Mouse (Mus musculus) brown adipose tissue, adult 24 weeks (tissue): ENCODE results near the gene Caap1. TPM values are rescaled to one million over a fixed set of nuclear protein-coding genes. Genes with fewer than 3 reads are reported as not detected.

ENCODE experiments used
- H3K27ac ChIP-seq: fragments of 200-500 bp; replicated peaks from 2 replicates; pipeline ENCODE4 v1.5.1; 2012; ENCODE audit warnings: low read depth, mild to moderate bottlenecking, low read length
- H3K4me1 ChIP-seq: fragments of 200-500 bp; 2 replicates; pipeline ENCODE4 v1.6.1; 2012; ENCODE audit warnings: low read length, mixed read lengths; ENCODE audit not compliant: control insufficient read depth, insufficient read depth, insufficient read length
- H3K4me3 ChIP-seq: fragments of 200-500 bp; 2 replicates; pipeline ENCODE4 v1.5.1; 2012; ENCODE audit warnings: low read depth, mild to moderate bottlenecking, low read length, moderate library complexity; ENCODE audit not compliant: insufficient read depth
- polyA plus RNA-seq: library from polyadenylated mRNA; stranded (reverse); fragments of >200 nt; gene quantifications from 2 replicates; pipeline ENCODE4 v1.2.4, GENCODE M21; 2012; ENCODE audit not compliant: missing spikeins, insufficient read depth, insufficient read length

Caap1 gene
- polyA plus RNA-seq, 1 experiment = 5.2 TPM

DNA sequence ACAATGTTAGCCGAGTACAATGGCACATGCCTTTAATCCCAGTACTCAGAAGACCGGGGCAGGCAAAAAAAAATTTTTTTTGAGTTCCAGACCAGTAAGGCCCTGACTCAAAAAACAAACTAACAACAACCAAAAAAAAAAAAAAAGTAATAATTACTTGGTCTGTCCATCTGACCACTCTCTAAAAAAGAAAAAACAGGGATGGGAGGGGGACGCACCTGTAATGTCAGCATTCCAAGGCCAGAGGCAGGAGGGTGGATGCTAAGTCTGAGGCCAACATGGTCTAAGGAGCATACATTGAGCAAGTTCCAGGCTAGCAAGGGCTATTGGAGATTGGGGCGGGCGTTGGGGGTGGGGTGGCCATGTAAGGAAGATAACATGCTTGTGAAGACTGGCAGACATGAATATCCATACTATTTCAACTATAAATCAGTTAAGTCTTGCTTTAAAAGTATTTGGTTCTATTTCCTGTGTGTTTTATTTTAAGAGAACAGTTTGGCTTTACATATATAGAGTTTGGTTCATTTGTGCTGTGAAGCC lies 1.6 kb downstream of the Caap1 start:
- H3K4me1 ChIP-seq = no peaks in the 10 kb centered on the region
- no peak overlapping the region for H3K27ac ChIP-seq
- no peak overlapping the region for H3K4me3 ChIP-seq

DNA sequence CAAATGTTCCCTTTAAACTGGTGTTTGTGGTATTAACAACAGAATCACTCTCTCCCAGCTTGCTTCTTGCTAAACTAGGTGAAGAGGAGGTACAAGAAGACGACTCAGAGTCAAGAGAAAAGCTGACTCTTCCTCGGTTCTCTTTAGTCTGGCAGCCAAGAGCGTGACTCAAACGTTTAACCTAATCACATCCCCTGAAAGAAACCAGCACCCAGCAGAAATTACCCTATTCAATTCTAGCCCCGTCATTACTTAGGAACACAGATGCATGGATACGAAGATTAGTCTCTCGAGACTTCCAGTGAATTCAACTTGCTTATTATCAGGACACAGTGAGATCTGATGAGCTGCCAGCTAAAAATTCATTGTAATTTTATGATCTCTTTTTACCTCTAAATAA lies 12.3 kb downstream of the Caap1 start:
- Histone ChIP-seq H3K27ac (no peak overlapping the region), H3K4me3 (no peak overlapping the region), H3K4me1 (no peaks in the 10 kb centered on the region)

DNA sequence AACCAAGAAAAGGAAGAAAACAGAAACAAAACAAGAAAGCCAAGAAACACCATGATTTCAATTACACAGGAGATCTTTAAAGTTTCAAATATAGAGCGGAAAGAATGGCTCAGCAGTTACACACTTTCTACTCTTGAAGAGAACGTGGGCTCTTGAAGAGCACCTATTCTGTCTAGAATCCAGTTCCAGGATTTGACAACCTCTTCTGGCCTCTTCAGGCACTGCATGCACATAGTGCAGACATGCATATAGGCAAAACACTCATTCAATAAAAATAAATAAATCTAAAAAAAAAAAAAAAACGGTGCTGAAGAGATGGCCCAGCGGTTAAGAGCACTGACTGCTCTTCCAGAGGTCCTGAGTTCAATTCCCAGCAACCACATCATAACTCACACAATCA lies 13.6 kb downstream of the Caap1 start:
- H3K4me3 ChIP-seq = no peak overlapping the region
- H3K4me1 ChIP-seq = no peaks in the 10 kb centered on the region
- no peak overlapping the region for H3K27ac ChIP-seq

DNA sequence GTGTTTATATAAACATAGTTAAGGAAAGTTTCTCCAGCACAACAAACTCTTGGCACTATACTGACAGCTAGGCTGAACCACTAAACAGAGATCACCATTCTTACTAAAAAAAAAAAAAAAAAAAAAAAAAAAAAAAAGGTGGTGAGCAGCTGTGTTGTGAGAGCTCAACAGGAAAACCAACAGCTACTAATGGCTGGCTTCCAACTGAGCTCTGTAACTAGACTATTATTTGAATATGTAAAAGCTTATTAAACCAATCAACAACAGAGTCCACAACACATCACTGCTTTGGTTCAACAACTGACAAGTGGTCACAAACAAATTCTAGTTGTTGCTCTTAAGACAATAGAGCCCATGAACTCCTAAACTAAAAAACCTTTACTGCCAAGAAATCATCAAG lies 23.4 kb downstream of the Caap1 start:
- Histone ChIP-seq H3K4me1 (no peaks in the 10 kb centered on the region), H3K27ac (no peak overlapping the region), H3K4me3 (no peak overlapping the region)

DNA sequence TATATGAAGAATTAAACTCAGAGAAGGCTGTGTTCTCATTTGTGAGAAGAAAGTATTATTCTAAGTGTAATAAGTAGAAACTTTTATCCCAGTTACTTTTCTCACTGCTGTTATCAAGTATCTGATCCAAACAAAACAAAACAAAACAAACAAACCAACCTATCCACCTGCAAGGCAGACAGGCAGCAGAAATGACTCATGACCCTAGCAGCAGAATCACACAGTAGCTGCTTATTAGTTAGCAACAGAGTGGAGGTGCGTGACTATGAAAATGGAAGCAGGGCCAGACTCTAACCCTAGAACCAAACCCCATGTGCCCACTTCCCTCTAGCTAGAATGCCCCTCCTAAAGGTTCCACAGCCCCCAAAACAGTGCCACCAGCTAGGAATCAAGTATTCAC lies 27.1 kb downstream of the Caap1 start:
- Histone ChIP-seq H3K4me1 (no peaks in the 10 kb centered on the region), H3K4me3 (no peak overlapping the region)

DNA sequence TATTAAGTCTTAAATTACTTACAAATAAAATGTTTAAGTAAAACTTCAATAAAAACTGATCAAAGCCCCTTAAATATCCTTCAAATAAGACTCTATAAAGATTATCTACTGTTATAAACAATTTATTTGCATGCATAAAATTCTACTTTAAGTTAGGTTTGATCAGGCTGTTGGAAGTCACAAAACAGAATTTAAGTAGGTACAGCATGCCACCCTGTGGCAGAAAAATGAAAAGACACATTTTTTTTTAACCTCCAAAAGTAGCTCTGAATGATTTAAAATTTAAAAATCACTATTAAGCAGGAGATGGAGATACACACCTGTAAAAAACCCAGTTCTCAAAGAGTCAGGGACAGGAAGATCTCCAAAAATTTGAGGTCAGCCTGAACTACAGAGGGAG lies 33.3 kb downstream of the Caap1 start:
- Histone ChIP-seq H3K4me3 (no peak overlapping the region), H3K4me1 (no peaks in the 10 kb centered on the region), H3K27ac (no peak overlapping the region)

More for the DNA sequence above, 27.1 kb downstream of the Caap1 start:
- no peak overlapping the region for H3K27ac ChIP-seq

DNA sequence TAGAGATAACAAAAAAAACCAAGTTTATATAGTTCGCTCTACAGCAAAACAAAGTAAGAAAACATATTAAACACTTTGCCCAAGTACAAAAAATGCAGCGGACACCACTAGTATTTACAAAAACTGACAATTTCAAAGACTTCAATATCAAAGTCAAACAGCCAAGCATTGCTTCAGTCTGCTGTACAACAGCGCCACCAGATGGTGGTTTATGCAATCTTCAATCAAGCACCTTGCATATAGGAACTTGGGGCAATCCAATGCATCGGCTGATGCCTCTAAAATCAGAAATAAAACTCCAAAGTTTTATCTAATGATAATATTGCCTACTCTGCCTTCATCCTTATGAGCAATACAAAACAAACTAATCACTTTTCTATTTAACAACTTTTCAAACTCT lies 39.0 kb downstream of the Caap1 start:
- Histone ChIP-seq H3K4me1 (no peaks in the 10 kb centered on the region), H3K27ac (no peak overlapping the region), H3K4me3 (no peak overlapping the region)

DNA sequence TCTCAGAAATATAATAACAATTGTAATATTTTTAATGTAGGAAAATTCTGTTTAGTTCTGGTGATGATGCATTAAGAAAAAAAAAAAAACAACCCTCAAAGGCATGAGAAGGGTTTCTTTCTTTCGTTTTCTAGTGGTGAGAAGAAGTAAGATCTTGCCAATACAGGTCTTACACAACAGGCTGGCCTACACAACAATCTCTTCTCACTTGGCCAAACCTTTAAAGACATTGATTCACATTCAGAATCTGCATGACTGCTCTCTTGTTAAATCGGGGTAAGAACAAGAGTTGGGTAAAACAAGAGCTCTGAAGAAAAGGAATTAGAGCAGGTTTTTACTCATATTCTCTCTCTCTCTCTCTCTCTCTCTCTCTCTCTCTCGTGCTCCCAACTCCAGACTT lies 41.2 kb downstream of the Caap1 start:
- no peaks in the 10 kb centered on the region for H3K4me1 ChIP-seq
- H3K27ac ChIP-seq = no peak overlapping the region
- no peak overlapping the region for H3K4me3 ChIP-seq

DNA sequence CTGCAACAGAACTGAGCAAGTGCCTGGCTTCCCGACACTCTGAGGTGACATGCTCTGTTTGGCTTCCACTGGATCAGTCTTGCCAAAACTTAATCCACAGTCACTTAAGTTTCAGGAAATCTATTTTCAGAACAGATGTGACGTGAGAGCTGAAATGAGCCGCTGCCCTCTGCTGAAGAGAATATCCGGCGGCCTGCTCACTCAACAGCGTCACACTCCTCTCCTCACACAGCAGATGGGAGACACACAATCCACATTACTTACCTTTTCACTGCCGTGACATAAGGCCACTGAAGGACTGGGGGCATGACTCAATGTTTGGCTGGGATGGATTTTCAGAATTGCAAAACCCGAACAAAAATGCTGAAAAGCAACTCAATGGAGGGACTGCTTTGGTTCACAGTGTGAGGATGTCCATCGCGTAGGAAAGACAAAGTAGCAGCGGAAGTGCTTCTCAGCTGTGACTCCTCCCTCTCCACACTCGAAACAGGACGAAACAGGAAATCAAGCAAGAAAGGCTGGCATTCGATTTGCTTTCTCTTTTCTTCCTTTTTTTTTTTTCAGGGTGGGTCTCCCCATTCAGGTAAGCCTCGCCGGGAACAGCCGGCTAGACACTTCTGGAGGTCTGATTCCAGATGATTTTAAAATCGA lies 79.7 kb downstream of the Caap1 start:
- no peaks in the 10 kb centered on the region for H3K4me1 ChIP-seq
- H3K27ac ChIP-seq = peak overlapping the region; percentile 87
- peak overlapping the region; percentile 52 for H3K4me3 ChIP-seq

DNA sequence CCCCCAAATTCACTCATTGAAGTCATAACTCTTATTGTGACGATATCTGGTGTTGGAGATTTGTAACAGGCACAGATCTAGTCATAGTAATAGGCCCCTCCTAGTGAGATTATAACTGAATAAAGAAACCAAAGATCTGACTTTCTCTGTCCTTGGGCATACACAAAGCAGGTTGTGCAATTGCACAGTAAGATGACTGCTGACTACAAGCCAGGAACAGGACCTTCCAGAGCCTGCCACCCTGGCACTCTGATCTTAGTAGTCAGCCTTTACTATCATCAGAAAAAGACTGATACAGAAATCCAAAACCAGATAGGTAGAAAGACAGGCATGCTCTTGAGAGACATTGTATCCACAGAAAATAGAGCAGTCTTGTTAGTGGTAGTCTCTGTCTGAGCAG lies 83.3 kb downstream of the Caap1 start:
- no peak overlapping the region for H3K4me3 ChIP-seq

DNA sequence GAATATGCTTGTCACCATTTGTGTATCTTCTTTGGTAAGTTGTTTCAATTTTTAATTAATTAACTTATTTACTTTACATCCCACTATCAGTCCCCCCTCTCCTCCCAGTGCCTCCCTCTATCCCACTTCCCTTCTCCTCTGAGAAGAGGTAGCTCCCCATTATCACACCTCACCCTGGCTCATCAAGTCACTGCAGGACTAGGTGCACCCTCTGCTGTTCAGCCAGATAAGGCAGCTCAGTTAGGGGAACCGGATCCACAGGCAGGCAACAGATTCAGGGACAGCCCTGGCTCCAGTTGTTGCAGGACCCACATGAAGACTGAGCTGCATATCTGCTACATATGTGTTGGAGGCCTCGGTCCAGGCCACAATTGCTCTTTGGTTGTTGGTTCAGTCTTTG lies 97.2 kb downstream of the Caap1 start:
- Histone ChIP-seq H3K4me3 (no peak overlapping the region), H3K4me1 (no peaks in the 10 kb centered on the region), H3K27ac (no peak overlapping the region)

More for the DNA sequence above, 83.3 kb downstream of the Caap1 start:
- no peak overlapping the region for H3K27ac ChIP-seq
- no peaks in the 10 kb centered on the region for H3K4me1 ChIP-seq

DNA sequence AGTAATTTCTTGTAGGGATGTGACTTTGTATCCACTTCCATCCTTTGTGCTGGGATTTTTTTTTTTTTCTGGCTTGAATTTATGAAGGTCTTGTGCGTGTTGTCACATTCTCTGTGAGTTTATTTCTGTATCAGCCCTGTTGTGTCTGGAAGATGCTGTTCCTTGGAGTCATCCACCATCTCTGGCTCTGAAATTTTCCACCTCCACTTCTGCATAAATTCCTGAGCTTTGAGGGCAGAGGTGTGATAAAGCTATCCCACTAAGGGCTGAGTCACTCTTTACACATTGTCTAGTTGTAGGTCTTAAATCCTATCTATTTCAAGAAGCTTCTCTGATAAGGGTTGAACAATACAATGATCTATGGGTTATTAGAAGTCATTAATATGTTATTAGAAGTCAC lies 101.7 kb downstream of the Caap1 start:
- no peak overlapping the region for H3K4me3 ChIP-seq
- no peak overlapping the region for H3K27ac ChIP-seq

More for the DNA sequence above, 101.7 kb downstream of the Caap1 start:
- no peaks in the 10 kb centered on the region for H3K4me1 ChIP-seq

Other genes with a start within 250 kb of the Caap1 start
- gene Gm10306, start 250 bp downstream of the Caap1 start, polyA plus RNA-seq = not detected in 2 replicates
- 41.8 and 48.4 TPM in 2 replicates for gene Plaa, start 46.4 kb upstream of the Caap1 start, polyA plus RNA-seq
- 4.8 and 7.1 TPM in 2 replicates for gene Ift74, start 57.7 kb upstream of the Caap1 start, polyA plus RNA-seq
- not detected in 2 replicates for gene Lrrc19, start 93.3 kb upstream of the Caap1 start, polyA plus RNA-seq
- gene Tek, start 182.5 kb upstream of the Caap1 start, polyA plus RNA-seq = 8.7 and 13.7 TPM in 2 replicates